Mouse (Mus musculus) kidney, postnatal 25 days (tissue): ENCODE data around the gene Csrnp1.

Source experiments
- DNase-seq, 2 experiments: peaks; one replicate each; pipeline ENCODE4 v3.0.0; 2021; ENCODE audit warnings: mixed read lengths in 2 of 2

Gene Csrnp1

GRCm38 (mm10) chr9:119941861-119942260 lies 42.6 kb downstream of the Csrnp1 start:
- DNase-seq: no peak

- DNase-seq: no peak
Observed at GRCm38 (mm10) chr9:119941407-119941806, 43.1 kb downstream of the Csrnp1 start.

GRCm38 (mm10) chr9:119939646-119940045 lies 44.8 kb downstream of the Csrnp1 start:
- no peak for DNase-seq

- no peak for DNase-seq
Observed at GRCm38 (mm10) chr9:119938496-119938895, 46.0 kb downstream of the Csrnp1 start.

GRCm38 (mm10) chr9:119937005-119937773 lies 47.3 kb downstream of the Csrnp1 start, which contains the start of the genes Gorasp1 and Ttc21a:
TSS of gene Gorasp1 (minus strand) at chr9:119937565.
TSS of gene Ttc21a (plus strand) at chr9:119937606.
- DNase-seq: peak; percentile 97 to 98

GRCm38 (mm10) chr9:119933675-119934074 lies 50.8 kb downstream of the Csrnp1 start:
- peak in 1 of 2 experiments; percentile 64 for DNase-seq

GRCm38 (mm10) chr9:119932358-119932757 lies 52.1 kb downstream of the Csrnp1 start:
- peak; percentile 50 to 85 for DNase-seq

GRCm38 (mm10) chr9:119926497-119926896 lies 58.0 kb downstream of the Csrnp1 start:
- no peak for DNase-seq

GRCm38 (mm10) chr9:119925729-119926128 lies 58.7 kb downstream of the Csrnp1 start:
- DNase-seq: no peak

- DNase-seq: no peak
Observed at GRCm38 (mm10) chr9:119925120-119925657, 59.3 kb downstream of the Csrnp1 start.

GRCm38 (mm10) chr9:119923462-119923861 lies 61.0 kb downstream of the Csrnp1 start:
- DNase-seq: no peak
